Mouse (Mus musculus) heart, postnatal 0 days (tissue): ENCODE results near the gene Ntf5. TPM values are rescaled to one million over a fixed set of nuclear protein-coding genes. Genes with fewer than 3 reads are reported as not detected.
"Not testable (repeated sequence)": the region's sequence is repeated elsewhere in the genome, so short reads cannot be mapped to it uniquely, and the experiment has no call there.

ENCODE experiments used
- ATAC-seq: fragments of 200-750 bp; cut with Nextera tagmentation; 2 replicates; pipeline ENCODE4 v1.8.0; 2017; ENCODE audit warnings: low read depth, moderate number of reproducible peaks, moderate library complexity; ENCODE audit not compliant: insufficient read depth
- DNase-seq: peaks from one replicate; pipeline ENCODE4 v3.0.0-alpha.2; 2016; ENCODE audit warnings: low spot score
- H3K27ac ChIP-seq: fragments of 300-500 bp; sonication (generic); 2 replicates; pipeline ENCODE4 v1.5.1; 2014; ENCODE audit warnings: low read depth, mild to moderate bottlenecking
- H3K27me3 ChIP-seq: fragments of 300-500 bp; sonication (generic); 2 replicates; pipeline ENCODE4 v1.6.1; 2014; ENCODE audit warnings: low read length, mixed read lengths; ENCODE audit not compliant: control insufficient read depth, insufficient read depth
- H3K36me3 ChIP-seq: fragments of 300-500 bp; sonication (generic); replicated peaks from 2 replicates; pipeline ENCODE4 v1.6.1; 2014; ENCODE audit warnings: low read length, mixed read lengths; ENCODE audit not compliant: control insufficient read depth, insufficient read depth
- H3K4me1 ChIP-seq: fragments of 300-500 bp; sonication (generic); 2 replicates; pipeline ENCODE4 v1.6.1; 2014; ENCODE audit warnings: antibody characterized with exemption; ENCODE audit not compliant: control insufficient read depth, insufficient read depth
- H3K4me2 ChIP-seq: fragments of 300-500 bp; sonication (generic); 2 replicates; pipeline ENCODE4 v1.6.1; 2014; ENCODE audit warnings: low read depth, mild to moderate bottlenecking, low read length, moderate library complexity
- H3K4me3 ChIP-seq: fragments of 300-500 bp; sonication (generic); 2 replicates; pipeline ENCODE4 v1.5.1; 2014; ENCODE audit warnings: low read depth, low read length
- H3K9ac ChIP-seq: fragments of 300-500 bp; sonication (generic); replicated peaks from 2 replicates; pipeline ENCODE4 v1.6.1; 2014; ENCODE audit warnings: low read depth, low read length, mixed read lengths
- H3K9me3 ChIP-seq: fragments of 300-500 bp; sonication (generic); replicated peaks from 2 replicates; pipeline ENCODE4 v1.6.1; 2016; ENCODE audit warnings: low read length; ENCODE audit not compliant: control insufficient read depth
- CTCF ChIP-seq: IDR thresholded peaks from 2 replicates; pipeline ENCODE4 v1.5.1; 2016; ENCODE audit warnings: antibody characterized with exemption, control low read depth, low read depth
- EP300 ChIP-seq: IDR thresholded peaks from 2 replicates; pipeline ENCODE4 v1.6.1; 2016; ENCODE audit warnings: antibody characterized with exemption, low read depth
- WGBS: fragments of 180-500 bp; shearing (Covaris S2); extraction: QIAGEN DNeasy Blood & Tissue Kit; methylation state at CpG from one replicate; pipeline ENCODE4 v1.1.7; 2014; 5-methylcytosine and 5-hydroxymethylcytosine counted together
- polyA plus RNA-seq: library from polyadenylated mRNA; unstranded; fragments of >200 nt; fragmentation: Nextera tagmentation; extraction: Ambion mirVana; gene quantifications from 2 replicates; pipeline ENCODE4 v1.2.1, GENCODE M21; 2015
- total RNA-seq: library from RNA; depleted of rRNA; stranded (reverse); fragments of >200 nt; gene quantifications from 2 replicates; pipeline ENCODE4 v1.2.3, GENCODE M21; 2014; ENCODE audit warnings: low replicate concordance

The Ntf5 gene
- total and polyA plus RNA-seq, 2 experiments from 2014 or later = 0.15 TPM; not detected in 1

GRCm38 (mm10) chr7:45461781-45462180, 48.3 kb downstream of the Ntf5 start:
- no peak overlapping the region for H3K9ac ChIP-seq
- H3K27me3 ChIP-seq = no peaks in the 10 kb centered on the region
- TF ChIP-seq EP300 (no peak), CTCF (no peak)
- WGBS = 89% methylated on average over 4 of the region's 4 CpGs
- H3K4me1 ChIP-seq = peaks cover 29% of the 10 kb centered on the region
- no peak for DNase-seq
- 0 out of 2 replicates have a peak overlapping the region, but pooled peaks have one; percentile 26 for H3K27ac ChIP-seq
- H3K4me2 ChIP-seq = no peak overlapping the region
- no peak overlapping the region for H3K4me3 ChIP-seq
- peaks cover 43% of the 10 kb centered on the region for H3K36me3 ChIP-seq
- ATAC-seq = no peak
- no peaks in the 10 kb centered on the region for H3K9me3 ChIP-seq

GRCm38 (mm10) chr7:45462325-45462724, 48.8 kb downstream of the Ntf5 start:
- no peak overlapping the region for H3K9ac ChIP-seq
- H3K27ac ChIP-seq = no peak overlapping the region
- H3K9me3 ChIP-seq = no peaks in the 10 kb centered on the region
- peaks cover 37% of the 10 kb centered on the region for H3K36me3 ChIP-seq
- DNase-seq = no peak
- no peak overlapping the region for H3K4me3 ChIP-seq
- H3K4me1 ChIP-seq = peaks cover 30% of the 10 kb centered on the region
- WGBS = 83% methylated on average over 4 of the region's 4 CpGs
- no peak for ATAC-seq
- no peaks in the 10 kb centered on the region for H3K27me3 ChIP-seq
- TF ChIP-seq EP300 (no peak), CTCF (no peak)
- no peak overlapping the region for H3K4me2 ChIP-seq

- H3K4me2 ChIP-seq, H3K9ac ChIP-seq, H3K27me3 ChIP-seq, H3K9me3 ChIP-seq, ATAC-seq, H3K4me3 ChIP-seq, H3K27ac ChIP-seq, DNase-seq: not testable (repeated sequence)
- Histone ChIP-seq H3K4me1 (peaks cover 27% of the 10 kb centered on the region), H3K36me3 (peaks cover 32% of the 10 kb centered on the region)
- WGBS = 77% methylated on average over 4 of the region's 4 CpGs
Observed at GRCm38 (mm10) chr7:45462868-45463267, 49.4 kb downstream of the Ntf5 start.

- no peak overlapping the region for H3K4me3 ChIP-seq
- TF ChIP-seq CTCF (no peak), EP300 (no peak)
- H3K27ac ChIP-seq = no peak overlapping the region
- DNase-seq = no peak
- H3K4me1 ChIP-seq = peaks cover 20% of the 10 kb centered on the region
- 92% methylated on average over 7 of the region's 7 CpGs for WGBS
- no peak for ATAC-seq
- no peak overlapping the region for H3K4me2 ChIP-seq
- peaks cover 23% of the 10 kb centered on the region for H3K36me3 ChIP-seq
- H3K9ac ChIP-seq = no peak overlapping the region
- no peaks in the 10 kb centered on the region for H3K9me3 ChIP-seq
- H3K27me3 ChIP-seq = no peaks in the 10 kb centered on the region
Observed at GRCm38 (mm10) chr7:45463987-45464778, 50.7 kb downstream of the Ntf5 start.

GRCm38 (mm10) chr7:45465112-45465511, 51.6 kb downstream of the Ntf5 start:
- peaks cover 23% of the 10 kb centered on the region for H3K36me3 ChIP-seq
- H3K4me3 ChIP-seq = no peak overlapping the region
- no peaks in the 10 kb centered on the region for H3K9me3 ChIP-seq
- no peak for TF ChIP-seq CTCF
- TF ChIP-seq EP300 = no peak
- peaks cover 20% of the 10 kb centered on the region for H3K4me1 ChIP-seq
- WGBS = 94% methylated on average over 12 of the region's 12 CpGs
- H3K4me2 ChIP-seq = no peak overlapping the region
- H3K27ac ChIP-seq = no peak overlapping the region
- DNase-seq = no peak
- H3K27me3 ChIP-seq = no peaks in the 10 kb centered on the region
- no peak for ATAC-seq
- no peak overlapping the region for H3K9ac ChIP-seq

- Histone ChIP-seq H3K4me3 (peak overlapping the region; percentile 87), H3K36me3 (peaks cover 23% of the 10 kb centered on the region), H3K9me3 (no peaks in the 10 kb centered on the region), H3K27me3 (no peaks in the 10 kb centered on the region), H3K9ac (no peak overlapping the region), H3K4me2 (peak overlapping the region; percentile 90), H3K4me1 (peaks cover 16% of the 10 kb centered on the region), H3K27ac (no peak overlapping the region)
- TF ChIP-seq CTCF = no peak
- no peak for TF ChIP-seq EP300
- no peak for DNase-seq
- no peak for ATAC-seq
- 77% methylated on average over 9 of the region's 9 CpGs for WGBS
Observed at GRCm38 (mm10) chr7:45465549-45465948, 52.1 kb downstream of the Ntf5 start.
